Mouse (Mus musculus) ovary, adult 18-20 months (tissue): ENCODE measurements around the gene Recql5.
A peak's percentile ranks its signal among the peaks of the same experiment; 100 is the strongest.

Experiments
- DNase-seq: peaks from one replicate; pipeline ENCODE4 v3.0.0; 2022; ENCODE audit warnings: low spot score, mixed read lengths

The Recql5 gene

GRCm38 (mm10) chr11:115939690-115940329 lies 6.5 kb upstream of the Recql5 start:
- DNase-seq = no peak

GRCm38 (mm10) chr11:115933747-115934110 lies 452 bp upstream of the Recql5 start:
- DNase-seq = no peak

- DNase-seq = no peak
Measured at GRCm38 (mm10) chr11:115931235-115931634, 2.0 kb downstream of the Recql5 start.

- DNase-seq = no peak
Measured at GRCm38 (mm10) chr11:115929818-115930217, 3.5 kb downstream of the Recql5 start.

GRCm38 (mm10) chr11:115929031-115929430 lies 4.2 kb downstream of the Recql5 start:
- no peak for DNase-seq

- no peak for DNase-seq
Measured at GRCm38 (mm10) chr11:115921986-115922385, 11.3 kb downstream of the Recql5 start.

GRCm38 (mm10) chr11:115920110-115920818 lies 13.0 kb downstream of the Recql5 start:
- DNase-seq = no peak

- DNase-seq = no peak
Measured at GRCm38 (mm10) chr11:115919073-115919472, 14.2 kb downstream of the Recql5 start.

- no peak for DNase-seq
Measured at GRCm38 (mm10) chr11:115918637-115919036, 14.6 kb downstream of the Recql5 start.

GRCm38 (mm10) chr11:115916579-115916978 lies 16.7 kb downstream of the Recql5 start:
- DNase-seq = no peak

- no peak for DNase-seq
Measured at GRCm38 (mm10) chr11:115911632-115912376, 21.5 kb downstream of the Recql5 start, which contains the start of gene Smim6. TSS of gene Smim6 (plus strand) at chr11:115912017.

GRCm38 (mm10) chr11:115911134-115911561 lies 22.1 kb downstream of the Recql5 start:
- DNase-seq = no peak

GRCm38 (mm10) chr11:115906521-115906920 lies 26.8 kb downstream of the Recql5 start:
- no peak for DNase-seq

GRCm38 (mm10) chr11:115906116-115906515 lies 27.2 kb downstream of the Recql5 start:
- DNase-seq = no peak

GRCm38 (mm10) chr11:115904956-115905790 lies 28.1 kb downstream of the Recql5 start:
- no peak for DNase-seq

GRCm38 (mm10) chr11:115904231-115904955 lies 28.9 kb downstream of the Recql5 start:
- DNase-seq = no peak

- peak; percentile 64 for DNase-seq
Measured at GRCm38 (mm10) chr11:115903384-115904230, 29.7 kb downstream of the Recql5 start.

- no peak for DNase-seq
Measured at GRCm38 (mm10) chr11:115902831-115903230, 30.4 kb downstream of the Recql5 start.

- DNase-seq = no peak
Measured at GRCm38 (mm10) chr11:115902177-115902576, 31.1 kb downstream of the Recql5 start.
